Mouse (Mus musculus) ovary, postnatal 10 days (tissue): Measurements from ENCODE around the gene Avpr1a.
A peak's percentile ranks its signal among the peaks of the same experiment; 100 is the strongest.

ENCODE experiments used
- DNase-seq: peaks from one replicate; pipeline ENCODE4 v3.0.0; 2022; ENCODE audit warnings: low spot score

Gene Avpr1a

GRCm38 (mm10) chr10:122447861-122448716 lies at the start of gene Avpr1a:
TSS of gene Avpr1a (plus strand) at chr10:122448499.
- peak; percentile 2 for DNase-seq

- DNase-seq: no peak
Observed at GRCm38 (mm10) chr10:122402270-122402669, 46.0 kb upstream of the Avpr1a start.

GRCm38 (mm10) chr10:122406333-122406732 lies 42.0 kb upstream of the Avpr1a start:
- no peak for DNase-seq

- DNase-seq: no peak
Observed at GRCm38 (mm10) chr10:122408697-122409409, 39.4 kb upstream of the Avpr1a start.

GRCm38 (mm10) chr10:122410791-122411190 lies 37.5 kb upstream of the Avpr1a start:
- no peak for DNase-seq

GRCm38 (mm10) chr10:122432690-122433089 lies 15.6 kb upstream of the Avpr1a start:
- no peak for DNase-seq

GRCm38 (mm10) chr10:122447275-122447674 lies 1.0 kb upstream of the Avpr1a start:
- DNase-seq: peak; percentile 27

- peak; percentile 1 for DNase-seq
Observed at GRCm38 (mm10) chr10:122448717-122449611, 665 bp downstream of the Avpr1a start.

- DNase-seq: no peak
Observed at GRCm38 (mm10) chr10:122449856-122450255, 1.6 kb downstream of the Avpr1a start.

- no peak for DNase-seq
Observed at GRCm38 (mm10) chr10:122453466-122453865, 5.2 kb downstream of the Avpr1a start.

GRCm38 (mm10) chr10:122455793-122456192 lies 7.5 kb downstream of the Avpr1a start:
- DNase-seq: no peak

GRCm38 (mm10) chr10:122476846-122477245 lies 28.5 kb downstream of the Avpr1a start:
- DNase-seq: no peak

- no peak for DNase-seq
Observed at GRCm38 (mm10) chr10:122498551-122498950, 50.3 kb downstream of the Avpr1a start.

- no peak for DNase-seq
Observed at GRCm38 (mm10) chr10:122499306-122499705, 51.0 kb downstream of the Avpr1a start.
